Mouse (Mus musculus) liver, embryonic 14.5 days (tissue): ENCODE data around the gene Wfdc1.

Experiments
- CTCF ChIP-seq: IDR thresholded peaks from 2 replicates; pipeline ENCODE4 v1.5.1; 2016; ENCODE audit warnings: antibody characterized with exemption, low read depth, control low read depth
- EP300 ChIP-seq: IDR thresholded peaks from 2 replicates; pipeline ENCODE4 v1.6.1; 2016; ENCODE audit warnings: antibody characterized with exemption, low read depth

DNA sequence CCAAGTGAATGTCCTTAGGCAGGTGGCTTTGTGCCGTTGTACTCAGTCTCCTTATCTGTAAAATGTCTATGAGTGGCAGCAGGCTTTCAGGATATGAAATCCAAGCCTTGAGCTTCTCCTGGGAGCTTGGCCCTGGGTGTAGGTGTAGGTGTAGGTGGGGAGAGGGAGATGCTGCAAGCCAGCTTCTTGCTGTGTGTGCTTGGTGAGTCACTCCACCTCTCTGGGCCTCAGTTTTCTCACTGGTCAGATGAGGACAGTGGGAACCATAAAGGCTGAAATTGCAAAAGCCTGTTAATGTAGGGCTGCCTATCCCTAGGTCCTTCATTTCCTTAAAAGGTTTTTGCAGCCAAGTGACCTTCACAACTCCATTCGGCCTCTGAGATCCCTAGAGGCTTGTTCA lies 30.2 kb upstream of the Wfdc1 start:
- TF ChIP-seq EP300 (no peak), CTCF (no peak)
